Mouse (Mus musculus) left cerebral cortex, postnatal 14 days (tissue): ENCODE data around the gene Hjurp. TPM values are rescaled to one million over a fixed set of nuclear protein-coding genes. Genes with fewer than 3 reads are reported as not detected.

ENCODE experiments used
- DNase-seq, 2 experiments: peaks; one replicate each; pipeline ENCODE4 v3.0.0; 2021 to 2022; ENCODE audit warnings: low spot score in 2 of 2, mixed read lengths in 1 of 2
- intact Hi-C: fragments of 180-260 bp; cut with DNase I; formaldehyde crosslinking; loops from one replicate; pipeline ENCODE4 v1.15.1; 2025
- long read RNA-seq, 2 experiments: library from polyadenylated mRNA; stranded (forward); transcript quantifications; one replicate each; pipeline ENCODE4 v2.0.0; 2021
- total RNA-seq, 2 experiments: library from RNA; stranded (reverse); gene quantifications; 2 replicates each; pipeline ENCODE4 v1.2.3; 2021

The Hjurp gene
- total RNA-seq, result 10 to 100 TPM; 36.8 to 38.3 TPM
- long read RNA-seq, experiment 1, full-length matches to known transcripts, result 5 of 11 reads
- long read RNA-seq, experiment 1, partial matches to known transcripts, result 0 of 11 reads
- long read RNA-seq, experiment 1, other reads (novel, unspliced or antisense), result 6 of 11 reads
- long read RNA-seq, experiment 2, full-length matches to known transcripts, result 7 of 11 reads
- long read RNA-seq, experiment 2, partial matches to known transcripts, result 0 of 11 reads
- long read RNA-seq, experiment 2, other reads (novel, unspliced or antisense), result 4 of 11 reads

GRCm38 (mm10) chr1:88277098-88277817 lies at the start of gene Hjurp, which contains the start of gene Trpm8:
Hjurp (minus strand) TSS chr1:88277633.
Trpm8 (plus strand) TSS chr1:88277661.
- intact Hi-C loops, result no loop called here
- DNase-seq, result peak; percentile 100

- no peak for DNase-seq
- intact Hi-C loops, result no loop called here
Observed at GRCm38 (mm10) chr1:88323101-88323500, 45.7 kb upstream of the Hjurp start.

GRCm38 (mm10) chr1:88322146-88322545 lies 44.7 kb upstream of the Hjurp start:
- intact Hi-C loops, result no loop called here
- DNase-seq, result no peak

GRCm38 (mm10) chr1:88320821-88321395 lies 43.5 kb upstream of the Hjurp start:
- intact Hi-C loops, result no loop called here
- peak in 1 of 2 experiments; percentile 68 for DNase-seq

GRCm38 (mm10) chr1:88318531-88319060 lies 41.2 kb upstream of the Hjurp start:
- intact Hi-C loops, result no loop called here
- peak in 1 of 2 experiments; percentile 65 for DNase-seq

- DNase-seq, result no peak
- intact Hi-C loops, result no loop called here
Observed at GRCm38 (mm10) chr1:88317279-88317678, 39.8 kb upstream of the Hjurp start.

- no peak for DNase-seq
- intact Hi-C loops, result no loop called here
Observed at GRCm38 (mm10) chr1:88310349-88310748, 32.9 kb upstream of the Hjurp start.

GRCm38 (mm10) chr1:88309905-88310304 lies 32.5 kb upstream of the Hjurp start:
- DNase-seq, result no peak
- intact Hi-C loops, result no loop called here

GRCm38 (mm10) chr1:88309020-88309419 lies 31.6 kb upstream of the Hjurp start:
- intact Hi-C loops, result no loop called here
- DNase-seq, result no peak

GRCm38 (mm10) chr1:88307180-88307579 lies 29.7 kb upstream of the Hjurp start:
- intact Hi-C loops, result no loop called here
- DNase-seq, result no peak

- intact Hi-C loops, result no loop called here
- no peak for DNase-seq
Observed at GRCm38 (mm10) chr1:88306543-88306942, 29.1 kb upstream of the Hjurp start.

- no peak for DNase-seq
- intact Hi-C loops, result no loop called here
Observed at GRCm38 (mm10) chr1:88305018-88305795, 27.8 kb upstream of the Hjurp start.

GRCm38 (mm10) chr1:88304261-88304985 lies 27.0 kb upstream of the Hjurp start:
- intact Hi-C loops, result no loop called here
- DNase-seq, result no peak

GRCm38 (mm10) chr1:88303762-88304161 lies 26.3 kb upstream of the Hjurp start:
- intact Hi-C loops, result no loop called here
- DNase-seq, result no peak

GRCm38 (mm10) chr1:88302057-88302740 lies 24.8 kb upstream of the Hjurp start:
- intact Hi-C loops, result no loop called here
- DNase-seq, result no peak

- intact Hi-C loops, result no loop called here
- no peak for DNase-seq
Observed at GRCm38 (mm10) chr1:88301121-88302014, 23.9 kb upstream of the Hjurp start.

- intact Hi-C loops, result no loop called here
- no peak for DNase-seq
Observed at GRCm38 (mm10) chr1:88300301-88301050, 23.0 kb upstream of the Hjurp start.
